Mouse (Mus musculus) brain, embryonic 14.5 days (tissue): ENCODE data around the gene Sulf2. TPM values are rescaled to one million over a fixed set of nuclear protein-coding genes. Genes with fewer than 3 reads are reported as not detected.
A peak's percentile ranks its signal among the peaks of the same experiment; 100 is the strongest.

Experiments used
- DNase-seq: peaks from one replicate; pipeline ENCODE4 v3.0.0-alpha.2; 2011; ENCODE audit warnings: low read depth
- CTCF ChIP-seq: fragments of 200-500 bp; IDR thresholded peaks from 2 replicates; pipeline ENCODE4 v1.5.1; 2012; ENCODE audit warnings: inconsistent platforms, mild to moderate bottlenecking, moderate library complexity, borderline replicate concordance; ENCODE audit not compliant: insufficient read depth, insufficient read length; ENCODE audit errors: extremely low read depth
- POLR2A ChIP-seq: fragments of 200-500 bp; IDR thresholded peaks from 2 replicates; pipeline ENCODE4 v1.6.1; 2012; ENCODE audit warnings: mild to moderate bottlenecking, inconsistent platforms, borderline replicate concordance; ENCODE audit not compliant: poor library complexity, insufficient read depth, insufficient read length, severe bottlenecking; ENCODE audit errors: extremely low read depth
- polyA plus RNA-seq: library from polyadenylated mRNA; depleted of rRNA; stranded (reverse); fragments of >200 nt; gene quantifications from 2 replicates; pipeline ENCODE4 v1.2.3, GENCODE M21; 2012

Sulf2 gene
- polyA plus RNA-seq, 1 experiment: 170 TPM

GRCm38 (mm10) chr2:166121681-166122355 is 33.6 kb downstream of the Sulf2 start:
- no peak for TF ChIP-seq POLR2A
- TF ChIP-seq CTCF: no peak
- no peak for DNase-seq

DNA sequence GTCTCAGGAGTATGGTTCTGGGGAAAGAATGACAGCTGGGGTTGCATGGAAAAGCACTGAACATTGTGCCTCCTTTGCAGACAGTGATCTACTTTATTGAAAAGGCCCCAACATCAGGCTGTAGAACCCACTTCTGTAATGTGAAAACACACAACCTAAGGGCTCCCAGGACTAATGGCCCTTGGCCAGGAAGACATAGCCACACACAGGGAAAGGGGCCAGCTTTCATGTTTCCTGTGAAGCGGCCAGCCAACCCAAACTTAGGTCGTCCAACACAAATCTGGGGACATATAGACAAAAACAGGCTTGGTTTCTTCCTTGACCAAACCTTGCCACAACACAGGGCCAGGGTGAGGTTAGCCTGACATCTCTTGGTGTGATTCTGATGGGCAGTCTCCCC is 35.5 kb downstream of the Sulf2 start:
- TF ChIP-seq POLR2A: no peak
- TF ChIP-seq CTCF: no peak
- DNase-seq: no peak

- no peak for DNase-seq
- TF ChIP-seq POLR2A (no peak), CTCF (no peak)
Measured at GRCm38 (mm10) chr2:166116704-166117103, 38.8 kb downstream of the Sulf2 start.

DNA sequence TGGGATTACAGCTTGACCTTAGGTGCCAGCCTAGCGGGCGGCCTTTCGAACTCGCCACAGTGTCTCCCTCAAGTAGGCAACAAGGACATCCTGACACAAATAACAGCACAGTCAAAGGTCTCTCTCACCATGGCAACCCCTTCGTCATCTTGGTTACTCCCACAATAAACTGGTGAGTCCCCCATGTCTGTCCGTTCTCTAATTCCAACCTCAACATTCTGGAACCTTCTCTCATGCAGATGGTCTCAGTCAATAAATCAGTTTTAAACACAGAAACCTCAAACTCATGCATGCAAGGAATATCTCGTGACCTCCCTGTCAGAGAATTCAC is 39.2 kb downstream of the Sulf2 start:
- TF ChIP-seq CTCF: no peak
- TF ChIP-seq POLR2A: no peak
- DNase-seq: no peak

- TF ChIP-seq CTCF (no peak), POLR2A (no peak)
- peak; percentile 22 for DNase-seq
Measured at GRCm38 (mm10) chr2:166115571-166116277, 39.7 kb downstream of the Sulf2 start.

- TF ChIP-seq CTCF (no peak), POLR2A (no peak)
- DNase-seq: no peak
Measured at GRCm38 (mm10) chr2:166112986-166113385, 42.5 kb downstream of the Sulf2 start.

DNA sequence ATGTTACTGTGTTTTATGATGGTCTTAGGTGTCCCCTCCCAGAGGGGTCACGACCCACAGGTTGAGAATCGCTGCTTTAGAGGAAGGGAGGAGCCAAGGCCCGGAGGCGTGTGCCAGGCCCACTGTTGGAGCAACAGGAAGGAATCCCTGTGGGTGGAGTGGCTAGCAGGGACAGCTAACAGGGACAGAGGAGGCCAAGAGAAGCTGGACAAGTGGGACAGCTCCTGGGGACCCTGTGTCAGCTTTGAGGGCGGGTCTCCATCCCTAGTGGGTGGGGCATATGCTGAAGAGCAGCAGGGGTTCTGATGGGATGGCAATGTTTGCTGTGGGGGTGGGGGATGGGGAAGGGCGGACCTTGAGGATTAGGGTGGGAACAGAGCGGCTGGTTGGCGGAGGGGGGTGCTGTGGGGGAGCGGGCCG is 43.6 kb downstream of the Sulf2 start:
- TF ChIP-seq CTCF (no peak), POLR2A (no peak)
- DNase-seq: peak; percentile 30

DNA sequence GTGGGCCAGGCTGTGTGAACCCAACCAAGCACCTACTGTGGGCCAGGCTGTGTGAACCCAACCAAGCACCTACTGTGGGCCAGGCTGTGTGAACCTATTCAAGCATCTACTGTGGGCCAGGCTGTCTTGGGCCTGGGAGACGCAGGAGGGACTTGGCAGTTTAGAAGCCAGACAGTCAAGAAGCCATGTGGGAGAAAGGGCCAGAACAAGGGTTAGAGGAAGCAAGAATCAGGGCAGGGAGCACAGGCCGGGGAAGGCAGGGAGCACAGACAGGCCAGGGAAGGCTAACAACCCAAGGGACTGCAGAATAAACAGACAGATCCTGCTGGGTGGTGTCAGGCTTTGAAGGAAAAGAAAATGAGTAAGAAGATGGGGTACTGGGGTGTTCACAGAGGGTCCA is 44.2 kb downstream of the Sulf2 start:
- TF ChIP-seq POLR2A (no peak), CTCF (no peak)
- DNase-seq: no peak

- DNase-seq: no peak
- TF ChIP-seq CTCF (no peak), POLR2A (no peak)
Measured at GRCm38 (mm10) chr2:166110764-166111163, 44.7 kb downstream of the Sulf2 start.

- DNase-seq: peak; percentile 90
- TF ChIP-seq CTCF (peak; percentile 88), POLR2A (no peak)
Measured at GRCm38 (mm10) chr2:166108326-166108725, 47.1 kb downstream of the Sulf2 start.

- DNase-seq: peak; percentile 60
Measured at GRCm38 (mm10) chr2:166107911-166108310, 47.6 kb downstream of the Sulf2 start.

DNA sequence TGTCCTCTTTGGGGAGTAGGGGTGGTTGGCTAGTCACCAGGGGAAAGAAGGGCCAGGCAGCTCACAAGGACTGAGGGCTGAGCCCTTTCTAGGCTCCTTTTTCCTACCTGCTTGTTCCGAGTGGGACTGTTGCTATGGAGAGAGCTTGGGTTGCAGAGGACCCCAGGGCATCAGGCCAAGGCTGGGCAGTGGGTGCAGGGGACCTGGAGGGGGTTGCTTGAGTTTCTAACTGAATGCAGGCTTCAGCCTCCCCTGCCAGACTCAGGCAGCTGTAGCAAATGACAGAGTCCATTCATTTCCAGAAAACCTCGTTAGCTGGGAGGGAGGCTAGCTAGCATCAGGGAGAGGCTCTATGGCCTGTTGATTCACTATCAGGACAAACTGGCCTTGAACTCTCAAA is 48.8 kb downstream of the Sulf2 start:
- no peak for TF ChIP-seq POLR2A
- no peak for TF ChIP-seq CTCF
- DNase-seq: peak; percentile 80

More at GRCm38 (mm10) chr2:166107911-166108310, 47.6 kb downstream of the Sulf2 start:
- TF ChIP-seq CTCF: no peak
- TF ChIP-seq POLR2A: no peak
